Mouse (Mus musculus): Measurements from ENCODE around the gene 3100002H09Rik.

- TF ChIP-seq CTCF (IDR thresholded peaks at IDR 0.05; ENCODE audit: extremely low read depth, insufficient read depth, insufficient read length, insufficient replicate concordance) (no peak), POLR2A (IDR thresholded peaks at IDR 0.05; ENCODE audit: low read depth, low read length) (no peak)
These were observed 4.9 kb upstream of the 3100002H09Rik start for GRCm38 (mm10) chr4:124615406-124615960.
